Mouse (Mus musculus) kidney, adult 18-20 months (tissue): ENCODE results near the gene Plxna4.
"Not testable (repeated sequence)": the region's sequence is repeated elsewhere in the genome, so short reads cannot be mapped to it uniquely, and the experiment has no call there.

Source experiments
- DNase-seq: peaks from one replicate; pipeline ENCODE4 v3.0.0; 2021

Plxna4 gene

DNA sequence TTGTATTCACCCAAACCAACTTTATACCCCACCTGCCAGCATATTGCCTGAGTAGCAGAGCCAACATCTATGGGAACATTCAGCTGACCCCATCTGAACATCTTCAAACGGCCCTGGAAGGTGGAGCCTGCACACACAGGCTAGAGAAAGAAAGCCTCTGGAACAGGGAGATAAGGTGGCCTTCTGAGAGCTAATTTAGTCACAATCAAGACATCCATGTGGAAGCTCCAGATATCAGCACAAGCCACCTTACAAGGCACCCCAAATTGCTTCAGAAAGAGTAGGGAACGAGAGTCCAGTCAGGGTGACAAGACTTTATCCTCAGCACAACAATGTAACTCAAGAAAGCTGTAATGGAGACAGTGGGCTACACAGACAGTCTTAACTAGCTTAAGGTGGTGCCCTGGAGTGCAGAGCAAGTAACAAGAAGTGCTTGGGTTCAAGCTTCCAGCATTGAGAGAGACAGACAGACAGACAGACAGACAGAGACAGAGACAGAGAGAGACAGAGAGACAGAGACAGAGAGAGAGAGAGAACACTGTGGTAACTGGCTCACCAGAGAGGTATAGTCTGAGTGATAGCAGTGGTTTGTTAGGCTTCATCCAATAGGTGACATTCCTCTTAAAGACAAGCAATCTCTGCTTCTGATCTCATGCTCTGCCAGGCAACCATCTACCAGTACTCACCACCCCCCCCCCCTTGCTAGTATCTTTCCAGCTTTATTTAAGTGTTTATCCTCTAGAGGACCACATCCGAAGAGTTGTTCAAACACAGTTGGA lies 53.8 kb downstream of the Plxna4 start:
- DNase-seq = no peak

DNA sequence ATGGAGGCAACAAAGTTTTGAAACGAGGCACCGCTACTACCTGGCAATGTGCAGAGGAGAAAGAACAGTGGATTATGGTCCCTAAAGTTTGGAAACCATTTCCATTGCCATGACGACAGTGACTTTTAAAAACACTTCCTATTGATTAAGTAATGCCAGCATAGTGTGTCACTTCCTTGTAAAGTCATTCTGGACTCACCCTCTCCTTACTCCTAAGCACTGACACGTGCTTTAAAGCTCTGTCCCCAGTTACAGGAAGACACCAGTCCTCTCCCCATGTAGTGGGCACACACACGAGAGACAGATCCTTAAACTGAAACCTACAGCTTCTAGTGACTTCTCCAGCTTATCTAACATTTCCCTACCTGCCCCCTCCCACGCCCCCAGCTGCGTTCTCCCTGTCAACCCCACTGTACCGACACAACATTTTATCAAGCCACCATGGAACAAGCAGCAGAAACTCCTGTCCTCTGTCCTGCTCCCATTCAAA lies 59.9 kb downstream of the Plxna4 start:
- DNase-seq = no peak

DNA sequence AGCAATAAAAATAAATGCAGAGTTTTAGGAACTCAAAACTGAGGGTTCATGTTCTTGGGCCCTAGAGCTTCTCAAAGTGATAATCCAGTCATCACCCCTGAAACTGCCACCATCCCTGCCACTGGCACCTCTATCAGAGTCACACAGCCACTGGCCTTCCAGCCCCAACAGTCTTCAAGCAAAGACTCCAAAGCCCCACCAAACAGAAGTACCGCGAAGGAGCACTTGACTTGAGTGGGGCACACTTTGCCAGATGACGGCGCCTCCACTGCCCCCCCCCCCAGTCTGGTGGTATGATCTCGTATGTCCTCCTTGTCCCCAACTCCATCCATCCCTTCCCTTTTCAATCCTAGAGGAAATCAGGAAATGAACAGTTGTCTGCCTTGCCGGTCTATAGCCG lies 60.5 kb downstream of the Plxna4 start:
- no peak for DNase-seq

DNA sequence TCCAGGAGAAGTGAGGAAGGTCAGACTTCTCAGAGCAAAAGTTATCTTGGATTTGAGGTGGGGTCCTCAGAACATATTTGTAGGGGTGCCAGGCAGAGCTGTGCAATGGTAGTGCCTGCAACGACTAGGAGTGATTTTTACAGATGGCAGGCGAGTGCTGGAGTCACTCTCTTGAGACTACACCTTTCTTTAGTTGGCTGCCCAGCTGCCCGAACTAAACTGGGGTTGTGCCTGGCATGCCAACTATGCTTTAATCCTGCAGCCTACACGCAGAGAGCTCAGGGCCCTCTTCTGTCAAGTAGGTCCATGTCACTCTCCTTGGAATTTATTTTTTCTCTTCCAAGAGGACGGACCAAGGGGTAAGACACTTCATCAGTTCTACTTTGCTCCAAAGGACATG lies 61.2 kb downstream of the Plxna4 start:
- DNase-seq = no peak

DNA sequence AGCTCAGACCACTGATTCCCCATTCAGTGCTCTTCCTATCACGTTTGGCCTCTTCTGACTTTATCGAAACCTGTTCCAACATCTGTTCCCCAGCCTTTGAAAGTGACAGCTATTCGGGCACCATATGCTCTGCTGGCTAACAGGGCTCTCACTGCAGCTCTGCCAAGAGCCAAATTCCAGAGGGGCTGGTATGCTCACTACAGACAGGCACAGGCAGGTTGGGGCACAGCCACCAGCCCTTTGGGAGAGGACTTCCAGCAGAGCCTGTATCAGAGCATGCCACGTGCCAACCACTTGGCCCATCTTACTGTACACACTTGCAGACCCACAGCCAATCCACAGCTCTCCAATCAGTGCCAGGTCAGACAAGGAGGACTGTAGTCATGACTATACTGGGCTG lies 67.9 kb downstream of the Plxna4 start:
- no peak for DNase-seq

DNA sequence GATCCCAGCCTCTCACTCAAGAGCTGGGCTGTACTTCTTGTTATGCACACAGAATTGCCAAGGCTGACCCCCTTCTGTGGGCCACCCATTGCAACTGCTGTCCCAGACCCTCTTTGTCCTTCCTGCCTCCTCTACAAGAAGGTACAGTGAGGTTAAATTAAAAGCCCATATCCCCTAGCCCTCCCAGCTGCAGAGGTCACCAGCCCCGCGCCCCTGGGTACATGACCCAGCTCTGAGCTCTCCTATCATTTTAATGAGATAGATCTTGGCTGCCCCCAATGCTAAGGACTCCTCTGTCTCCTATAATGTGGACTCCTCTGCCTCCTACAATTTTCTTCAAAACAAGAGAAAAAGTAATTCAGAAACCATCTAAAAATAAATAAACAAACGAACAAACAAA lies 69.4 kb downstream of the Plxna4 start:
- no peak for DNase-seq

DNA sequence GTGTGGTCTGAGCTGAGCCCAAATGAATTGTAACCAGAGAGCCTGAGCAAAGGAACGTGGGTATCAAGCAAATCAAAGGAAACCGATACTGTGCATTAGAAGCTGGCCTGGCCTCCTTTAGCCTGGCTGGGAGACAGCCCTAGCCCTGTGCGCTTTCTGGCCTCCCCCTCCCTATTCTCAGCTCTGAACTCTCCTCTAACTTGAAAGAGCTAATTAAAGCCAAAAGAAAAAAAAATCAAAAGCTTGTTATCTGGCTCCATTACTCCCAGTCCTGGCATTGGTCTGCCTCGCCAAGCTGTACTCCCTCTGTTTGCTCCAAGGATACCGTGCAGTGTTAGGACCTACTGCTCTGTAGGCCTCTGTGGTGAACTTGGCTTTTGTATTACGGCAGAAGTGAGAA lies 73.9 kb downstream of the Plxna4 start:
- no peak for DNase-seq

DNA sequence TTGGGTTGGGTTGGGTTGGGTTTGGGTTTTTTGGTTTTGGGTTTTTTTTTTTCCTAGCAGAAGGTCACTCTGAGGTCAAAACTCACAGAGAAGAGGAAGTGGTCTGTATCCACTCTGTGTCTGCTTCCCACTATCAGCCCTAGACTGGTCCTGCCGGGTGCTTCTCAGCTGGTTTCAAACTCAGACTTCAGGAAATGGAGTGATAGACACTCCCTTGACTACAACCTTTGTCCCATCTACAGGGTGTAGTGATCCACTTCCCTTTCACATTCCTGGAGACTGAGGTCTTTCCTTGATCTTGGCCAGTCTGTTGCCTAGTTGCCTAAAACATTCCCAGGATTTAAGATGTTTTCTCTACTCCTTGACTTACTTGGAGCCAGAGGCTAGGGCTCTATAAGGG lies 76.0 kb downstream of the Plxna4 start:
- DNase-seq = no peak

DNA sequence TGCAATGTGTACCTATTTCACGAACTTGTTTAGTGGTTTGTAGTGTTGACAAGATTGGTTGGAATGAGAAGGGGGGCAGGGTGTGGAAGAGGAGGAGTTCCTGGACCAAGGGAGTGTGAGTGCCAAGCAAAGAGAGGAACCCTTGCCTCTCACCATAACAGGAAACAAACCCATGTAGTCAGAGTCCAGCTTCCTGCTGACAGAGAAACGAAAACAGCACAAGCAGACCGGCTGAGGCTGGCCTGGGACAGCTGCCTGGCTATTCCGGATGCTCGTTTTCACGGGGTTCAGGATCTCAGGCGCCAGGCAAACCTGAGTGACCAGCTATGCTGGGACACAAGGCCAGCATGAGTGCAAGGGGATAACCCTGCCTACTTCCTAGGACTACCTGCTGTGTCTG lies 77.1 kb downstream of the Plxna4 start:
- peak; percentile 46 for DNase-seq

DNA sequence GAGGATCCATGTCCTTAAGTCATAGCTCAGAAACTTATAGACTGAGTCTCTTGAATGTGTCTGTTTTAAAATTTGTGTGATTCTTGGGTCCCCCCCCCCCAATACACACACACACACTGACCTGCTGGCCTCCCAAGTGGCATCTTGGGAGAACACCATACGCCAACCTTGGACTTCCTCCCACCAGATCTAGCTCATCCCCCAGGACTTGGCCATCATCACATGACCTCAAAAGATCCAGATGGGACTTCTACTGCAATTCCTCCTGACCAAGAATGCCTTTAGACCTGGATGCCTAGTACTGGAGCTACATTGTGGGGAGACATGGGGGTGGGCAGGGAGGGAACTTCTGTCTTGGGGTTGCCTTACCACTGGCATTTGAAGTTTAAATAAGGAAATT lies 77.5 kb downstream of the Plxna4 start:
- no peak for DNase-seq

DNA sequence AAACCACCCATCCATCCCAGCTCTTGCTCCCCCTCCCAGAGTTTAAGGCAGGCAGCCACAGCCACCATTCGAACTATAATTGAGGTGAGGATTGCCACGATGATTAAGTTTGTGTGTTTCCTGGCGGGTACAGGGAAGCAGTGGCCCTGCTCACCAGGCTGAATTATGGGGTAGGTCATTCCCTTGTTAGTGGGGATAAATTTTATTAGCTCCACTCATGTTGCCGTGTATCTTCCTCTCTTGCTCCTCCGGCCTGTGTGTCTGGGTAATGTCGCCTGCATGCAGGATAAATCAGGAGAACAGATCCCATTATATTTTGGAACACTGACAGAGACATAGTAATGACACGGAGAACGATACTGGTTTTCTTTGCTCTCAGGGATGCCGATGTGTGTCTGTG lies 78.9 kb downstream of the Plxna4 start:
- no peak for DNase-seq

DNA sequence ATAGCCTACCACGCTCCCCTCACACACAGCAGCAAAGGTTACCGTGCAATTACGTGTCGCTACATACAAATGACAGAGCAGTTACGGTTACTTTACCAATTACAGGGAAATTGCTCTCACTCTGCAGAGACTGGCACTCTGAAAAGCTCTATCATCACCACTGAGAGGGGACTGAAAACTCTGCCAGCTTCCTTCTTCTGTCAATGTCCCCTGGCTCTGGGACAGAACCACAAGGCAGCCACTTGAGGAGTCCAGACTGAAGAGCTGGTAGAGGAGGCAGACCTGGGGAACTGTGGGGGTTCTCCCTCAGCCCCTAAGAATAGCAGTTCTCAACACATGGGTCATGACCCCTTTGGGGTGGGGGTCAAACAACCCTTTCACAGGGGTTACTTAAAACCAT lies 83.0 kb downstream of the Plxna4 start:
- no peak for DNase-seq

DNA sequence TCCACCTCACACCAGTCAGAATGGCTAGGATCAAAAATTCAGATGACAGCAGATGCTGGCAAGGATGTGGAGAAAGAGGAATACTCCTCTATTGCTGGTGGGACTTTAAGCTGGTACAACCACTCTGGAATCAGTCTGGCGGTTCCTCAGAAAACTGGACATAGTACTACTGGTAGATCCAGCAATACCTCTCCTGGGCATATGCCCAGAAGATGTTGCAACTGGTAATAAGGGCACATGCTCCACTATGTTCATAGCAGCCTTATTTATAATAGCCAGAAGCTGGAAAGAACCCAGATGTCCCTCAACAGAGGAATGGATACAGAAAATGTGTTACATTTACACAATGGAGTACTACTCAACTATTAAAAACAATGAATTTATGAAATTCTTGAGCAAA lies 86.8 kb downstream of the Plxna4 start:
- not testable (repeated sequence) for DNase-seq

DNA sequence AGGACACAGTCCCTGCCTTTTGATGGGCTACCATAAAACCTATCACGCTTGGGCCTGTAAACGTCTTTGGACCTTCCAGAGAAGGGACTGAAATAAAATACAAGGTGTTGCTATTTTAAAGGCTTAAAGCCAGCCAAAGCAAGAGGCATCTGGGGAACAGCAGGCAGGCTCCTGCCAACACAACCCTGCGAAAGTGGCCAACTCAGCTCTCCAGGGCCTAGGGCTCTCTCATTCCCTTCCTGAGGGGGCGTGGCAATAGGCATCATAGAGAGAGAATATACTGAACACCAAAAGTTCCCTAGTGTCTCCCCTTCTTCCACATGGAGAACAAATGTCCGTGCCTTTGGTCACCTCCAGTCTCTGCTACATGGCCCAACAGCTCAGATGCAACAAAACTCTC lies 89.9 kb downstream of the Plxna4 start:
- DNase-seq = no peak

DNA sequence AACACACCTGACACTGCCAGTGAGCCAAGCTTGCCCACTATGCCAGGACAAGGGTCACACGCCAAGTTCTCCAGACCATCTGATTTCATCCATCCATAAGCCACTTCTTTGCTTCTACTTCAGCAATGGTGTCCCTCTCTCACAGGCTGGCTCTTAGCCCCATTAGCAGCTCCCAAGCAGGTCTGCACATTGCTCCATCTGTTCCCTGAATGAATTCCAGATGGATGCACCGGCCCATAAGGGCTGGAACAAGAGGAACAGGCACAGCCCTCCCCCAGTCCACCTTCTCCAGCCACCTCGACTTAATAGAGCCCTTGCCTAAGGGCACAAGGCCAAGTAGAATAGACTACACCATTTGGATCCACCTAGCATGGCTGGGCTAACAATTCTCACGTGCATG lies 91.9 kb downstream of the Plxna4 start:
- no peak for DNase-seq

DNA sequence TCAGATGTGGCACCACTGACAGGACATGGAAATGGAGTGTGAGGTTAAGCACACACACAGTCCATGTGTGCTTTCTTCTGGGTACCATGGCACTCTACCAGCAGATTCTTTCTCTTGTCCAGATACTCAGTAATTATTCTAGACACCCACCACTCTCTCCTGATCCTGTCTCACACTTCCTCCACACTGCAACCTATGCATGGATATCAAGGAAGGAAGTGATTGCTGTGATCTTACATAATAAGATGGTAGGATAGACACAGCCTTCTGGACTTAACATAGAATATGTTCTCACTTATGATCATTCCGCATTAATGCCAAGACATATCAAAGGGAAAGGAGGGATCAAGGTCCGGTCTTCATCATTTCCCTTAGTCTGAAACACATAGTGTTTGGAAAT lies 92.5 kb downstream of the Plxna4 start:
- DNase-seq = no peak

DNA sequence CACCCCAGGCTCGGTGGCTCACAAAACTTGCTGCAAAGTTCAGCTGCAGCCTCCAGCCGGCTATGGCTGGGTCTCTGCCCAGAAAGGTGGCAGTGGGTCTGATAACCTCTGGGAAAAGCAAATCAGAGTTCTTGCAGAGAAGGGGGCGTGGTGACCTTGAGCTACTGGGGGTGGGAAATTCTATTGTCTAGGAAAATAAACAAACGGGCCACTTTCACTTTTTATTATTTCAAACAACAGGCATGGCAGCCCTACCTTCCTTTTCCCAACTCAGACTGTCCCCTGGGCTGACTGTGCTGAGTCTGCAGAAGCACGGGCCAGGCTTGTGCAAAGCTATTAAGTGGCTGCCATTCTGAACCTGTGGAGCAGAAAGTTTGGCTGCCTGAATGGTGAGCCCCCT lies 94.4 kb downstream of the Plxna4 start:
- no peak for DNase-seq

DNA sequence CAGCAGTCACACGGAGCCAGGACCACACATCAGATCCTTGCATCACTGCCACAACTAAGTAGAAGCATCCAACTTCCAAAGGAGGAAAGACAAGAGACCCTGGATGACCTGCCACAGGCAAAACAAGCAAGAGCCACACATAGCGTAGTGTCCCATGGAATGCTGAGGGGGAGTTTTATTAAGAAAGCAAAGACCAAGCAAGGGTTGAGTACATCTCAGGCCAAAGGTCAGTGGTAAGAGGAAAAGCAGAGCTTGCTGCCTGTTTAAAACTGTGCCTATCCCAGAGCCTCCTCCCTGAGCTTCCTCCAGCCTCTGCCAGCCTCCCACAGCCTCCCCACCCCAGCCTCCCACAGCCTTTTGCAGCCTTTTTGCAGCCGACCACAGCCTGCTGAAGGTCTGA lies 100.9 kb downstream of the Plxna4 start:
- DNase-seq = no peak

DNA sequence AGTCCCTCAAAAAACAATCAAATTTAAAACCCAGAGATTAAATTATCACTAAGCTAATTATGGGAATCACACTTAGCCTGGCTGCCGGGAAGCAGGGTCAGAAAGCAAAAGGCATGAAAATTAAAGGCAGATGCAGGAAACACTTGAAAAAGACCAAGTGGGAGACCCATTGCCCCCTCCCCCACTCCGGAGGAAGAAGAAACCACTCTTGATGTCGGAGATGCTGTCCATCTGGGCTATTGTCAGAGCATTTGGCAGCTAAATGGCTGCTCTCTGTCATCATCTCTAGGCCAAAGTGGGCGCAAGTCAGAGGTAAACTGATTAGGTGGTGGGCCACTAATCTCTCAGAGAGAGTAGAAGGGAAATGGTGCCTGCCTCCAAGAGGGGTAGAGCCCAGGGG lies 105.5 kb downstream of the Plxna4 start:
- DNase-seq = no peak

DNA sequence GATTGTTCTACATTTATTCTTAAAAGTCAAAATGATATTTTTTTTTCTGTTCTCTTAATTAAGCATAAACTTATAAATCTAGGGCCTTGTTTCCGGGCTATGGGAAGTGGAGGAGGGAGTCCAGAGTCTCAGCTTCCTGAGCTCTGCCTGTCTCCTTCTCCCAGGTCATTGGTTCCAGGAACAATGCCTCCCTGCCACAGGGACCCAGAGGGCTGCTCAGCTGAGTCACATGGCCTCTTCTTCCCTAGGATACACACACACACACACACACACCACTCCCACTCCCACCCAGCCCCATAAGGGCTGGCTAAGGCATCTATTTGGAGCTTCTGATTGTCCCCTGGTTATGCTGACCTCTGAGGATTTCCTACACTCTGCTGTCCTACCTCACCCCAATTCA lies 107.3 kb downstream of the Plxna4 start:
- peak; percentile 20 for DNase-seq

DNA sequence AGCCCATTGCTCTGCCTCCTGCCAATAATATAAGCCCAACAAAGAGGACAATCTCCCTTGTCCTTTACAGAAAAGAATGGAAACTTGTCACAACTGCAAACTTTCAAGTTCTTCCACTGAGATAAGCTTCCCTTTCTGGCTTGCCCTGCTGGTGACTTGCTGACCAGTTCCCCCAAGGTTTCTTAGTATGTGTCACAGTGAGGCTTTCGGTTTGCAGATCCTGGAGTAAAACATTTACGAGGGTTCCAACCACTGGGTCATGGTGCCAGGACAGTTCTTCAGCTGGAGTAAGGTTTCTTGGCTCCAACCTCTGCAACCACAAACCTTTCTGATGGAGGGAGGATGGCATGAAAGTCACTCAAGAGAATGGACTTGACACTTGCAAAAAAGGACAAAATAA lies 108.2 kb downstream of the Plxna4 start:
- peak; percentile 13 for DNase-seq

DNA sequence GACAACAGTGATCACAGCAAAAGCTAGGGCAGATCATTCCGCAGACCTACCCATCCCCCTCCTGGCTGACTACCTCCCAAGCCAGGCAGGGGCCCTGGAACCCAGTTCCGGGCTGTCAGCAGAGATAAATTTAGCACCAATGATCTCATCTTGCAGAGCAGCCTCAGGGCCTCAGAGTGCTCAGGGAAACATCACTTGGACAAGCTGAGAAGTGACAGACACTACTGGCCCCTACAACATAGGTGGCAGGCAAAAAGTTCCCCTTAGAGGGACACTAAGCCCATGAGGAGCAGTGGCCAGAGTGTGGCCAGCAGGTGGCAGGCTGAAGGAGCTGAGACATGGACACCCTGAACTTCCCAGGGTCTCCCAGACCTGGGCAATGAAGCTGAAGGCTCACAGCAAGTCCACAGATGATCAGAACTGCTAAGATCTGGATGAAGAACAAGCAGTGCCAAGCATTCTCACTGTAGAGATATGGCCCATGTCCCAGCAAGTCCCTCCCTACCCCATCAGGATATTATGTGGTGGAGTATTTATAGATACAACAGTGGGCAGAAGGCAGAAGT lies 108.7 kb downstream of the Plxna4 start:
- peak; percentile 52 for DNase-seq

DNA sequence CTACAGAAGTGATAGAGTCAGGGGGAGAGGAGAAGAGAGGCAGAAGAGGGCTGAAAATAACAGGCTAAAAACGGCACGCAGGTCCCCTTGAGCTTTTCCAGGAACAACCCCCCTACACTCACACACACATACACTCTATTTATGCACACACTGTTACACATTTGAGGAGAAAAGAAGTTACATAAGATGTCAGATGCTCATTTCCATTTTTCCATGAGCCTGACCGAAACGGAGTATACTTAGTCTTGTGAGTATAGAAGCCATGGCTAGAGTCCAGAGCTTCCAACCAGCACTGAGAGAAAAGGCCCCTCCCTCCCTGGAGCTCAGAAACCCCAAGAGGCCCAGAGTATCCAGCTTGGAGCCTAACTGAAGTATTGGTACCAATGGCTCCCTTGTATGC lies 112.0 kb downstream of the Plxna4 start:
- no peak for DNase-seq

DNA sequence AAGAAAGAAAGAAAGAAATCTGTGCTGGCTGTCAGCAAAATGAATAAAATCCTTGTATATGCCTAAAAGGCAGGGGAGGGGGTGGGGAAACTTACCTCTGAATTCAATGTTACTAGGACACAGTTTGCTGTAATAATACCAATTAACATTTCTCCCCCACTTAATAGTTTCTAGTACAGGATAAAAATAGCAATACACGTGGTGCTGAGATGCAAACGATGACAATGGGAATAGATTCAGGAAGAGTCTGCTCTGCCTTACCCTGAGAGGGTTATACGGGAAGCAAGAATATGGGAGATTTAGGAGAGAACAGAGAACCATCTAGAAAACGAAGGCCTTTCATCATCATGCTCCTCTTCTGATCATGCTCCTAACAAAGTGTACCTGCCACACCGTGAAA lies 115.9 kb downstream of the Plxna4 start:
- DNase-seq = no peak

DNA sequence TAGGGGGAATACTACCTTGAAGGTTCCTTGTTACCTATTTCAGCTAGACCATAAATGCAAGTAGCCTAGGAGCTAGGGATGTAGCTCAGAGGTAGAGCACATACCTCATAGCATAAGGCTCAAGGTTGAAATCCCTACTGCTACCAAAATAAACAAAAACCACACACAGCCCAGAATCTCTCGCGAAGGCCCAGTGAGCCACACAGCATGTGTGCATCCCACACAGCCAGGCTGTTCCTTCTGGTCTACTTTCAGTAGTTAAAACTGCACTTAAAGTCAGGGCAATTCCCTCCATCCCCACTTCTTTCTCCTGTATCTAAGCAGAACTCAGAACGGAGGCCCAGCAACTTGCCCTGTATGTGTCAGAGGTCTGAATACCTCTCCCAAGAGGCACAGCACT lies 116.4 kb downstream of the Plxna4 start:
- no peak for DNase-seq
